20 mouse cellular contexts compared by ENCODE assay signal in the genomic region with DNA sequence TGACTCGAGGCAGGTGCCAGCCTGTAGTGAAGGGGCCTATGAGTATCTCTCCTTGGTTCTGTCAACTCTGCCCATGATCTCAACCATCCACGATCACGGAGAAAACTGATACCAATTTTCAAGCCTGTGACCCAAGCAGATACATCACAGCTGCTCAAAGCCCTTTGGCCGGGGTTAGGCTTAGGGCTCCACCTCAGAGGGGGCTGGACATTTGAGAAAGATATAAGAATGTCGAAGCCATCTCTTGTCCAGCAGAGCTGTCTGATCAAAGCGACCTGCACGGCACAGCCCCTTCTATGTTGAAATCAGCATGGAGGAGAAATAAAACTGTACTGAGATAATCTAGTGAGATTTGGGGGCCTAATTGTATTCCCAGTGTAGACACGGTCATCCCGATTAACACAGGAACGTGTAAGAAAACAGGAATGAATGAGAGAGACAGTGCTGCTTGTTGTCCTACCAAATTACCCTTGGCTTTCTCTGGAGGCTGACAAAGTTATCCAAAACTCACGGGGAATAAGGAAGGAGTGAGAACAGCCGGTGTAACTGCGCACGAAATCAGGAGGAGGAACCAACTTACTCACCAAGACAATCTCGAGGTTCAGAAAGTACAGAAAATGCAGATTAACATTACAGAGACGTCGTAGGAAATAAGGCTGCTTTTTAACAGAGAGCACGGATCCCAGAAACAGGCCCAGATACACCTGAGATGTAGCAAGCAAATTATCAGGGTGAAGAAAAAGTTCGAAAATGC.
"Had no signal": no experiment of that assay in that cellular context is flagged by ENCODE, and none has a peak within 500 bp of the region (broad histone marks: within the 10 kb centered on the region; RNA-seq: fewer than 3 reads in every experiment).

No protein-coding gene starts in this region.

- ATAC-seq: intestine, embryonic 16.5 days had no signal

- H3K4me2 ChIP-seq: limb, embryonic 12.5 days; limb, embryonic 15.5 days; liver, embryonic 11.5 days; lung, embryonic 14.5 days; midbrain, embryonic 11.5 days; neural tube, embryonic 12.5 days; stomach, embryonic 15.5 days had no signal

- H3K4me1 ChIP-seq: stomach, embryonic 15.5 days had no signal

- H3K9me3 ChIP-seq: limb, embryonic 12.5 days; limb, embryonic 15.5 days; neural tube, embryonic 12.5 days; neural tube, embryonic 15.5 days; stomach, embryonic 15.5 days had no signal

- H3K4me3 ChIP-seq: limb, embryonic 12.5 days; limb, embryonic 15.5 days; neural tube, embryonic 12.5 days; neural tube, embryonic 15.5 days; stomach, embryonic 15.5 days had no signal

- H3K9ac ChIP-seq: limb, embryonic 12.5 days; limb, embryonic 15.5 days; liver, embryonic 14.5 days; liver, postnatal 0 days; lung, embryonic 14.5 days; neural tube, embryonic 12.5 days; neural tube, embryonic 15.5 days; stomach, embryonic 15.5 days had no signal

- DNase-seq: kidney, adult 18-20 months; kidney, adult 9 months; kidney, postnatal 14 days; kidney, postnatal 4 days; left cerebral cortex, postnatal 4 days; lung, embryonic 14.5 days; lung, postnatal 10 days; midbrain, embryonic 14.5 days; right cerebral cortex, adult 18-20 months; right cerebral cortex, postnatal 25 days had no signal

- H3K36me3 ChIP-seq: limb, embryonic 12.5 days; limb, embryonic 15.5 days; neural tube, embryonic 12.5 days; neural tube, embryonic 15.5 days; stomach, embryonic 15.5 days had no signal

- H3K27ac ChIP-seq: limb, embryonic 12.5 days; limb, embryonic 15.5 days; liver, embryonic 14.5 days; neural tube, embryonic 12.5 days; neural tube, embryonic 15.5 days; stomach, embryonic 15.5 days had no signal

- H3K27me3 ChIP-seq: limb, embryonic 15.5 days; neural tube, embryonic 12.5 days; neural tube, embryonic 15.5 days; stomach, embryonic 15.5 days had no signal
